Mouse (Mus musculus) thymus, adult 2 months (tissue): ENCODE measurements around the gene Dld.

Experiments
- CTCF ChIP-seq: fragments of 200-500 bp; IDR thresholded peaks from 2 replicates; pipeline ENCODE4 v1.5.1; 2012; ENCODE audit warnings: mild to moderate bottlenecking, control low read depth, low read length, moderate library complexity, borderline replicate concordance; ENCODE audit not compliant: control insufficient read depth, poor library complexity, insufficient read depth; ENCODE audit errors: extremely low read depth
- POLR2A ChIP-seq: fragments of 200-500 bp; IDR thresholded peaks from 2 replicates; pipeline ENCODE4 v1.6.1; 2012; ENCODE audit warnings: mild to moderate bottlenecking, low read length, control low read depth, moderate library complexity; ENCODE audit not compliant: control insufficient read depth, poor library complexity, insufficient read depth; ENCODE audit errors: extremely low read depth

DNA sequence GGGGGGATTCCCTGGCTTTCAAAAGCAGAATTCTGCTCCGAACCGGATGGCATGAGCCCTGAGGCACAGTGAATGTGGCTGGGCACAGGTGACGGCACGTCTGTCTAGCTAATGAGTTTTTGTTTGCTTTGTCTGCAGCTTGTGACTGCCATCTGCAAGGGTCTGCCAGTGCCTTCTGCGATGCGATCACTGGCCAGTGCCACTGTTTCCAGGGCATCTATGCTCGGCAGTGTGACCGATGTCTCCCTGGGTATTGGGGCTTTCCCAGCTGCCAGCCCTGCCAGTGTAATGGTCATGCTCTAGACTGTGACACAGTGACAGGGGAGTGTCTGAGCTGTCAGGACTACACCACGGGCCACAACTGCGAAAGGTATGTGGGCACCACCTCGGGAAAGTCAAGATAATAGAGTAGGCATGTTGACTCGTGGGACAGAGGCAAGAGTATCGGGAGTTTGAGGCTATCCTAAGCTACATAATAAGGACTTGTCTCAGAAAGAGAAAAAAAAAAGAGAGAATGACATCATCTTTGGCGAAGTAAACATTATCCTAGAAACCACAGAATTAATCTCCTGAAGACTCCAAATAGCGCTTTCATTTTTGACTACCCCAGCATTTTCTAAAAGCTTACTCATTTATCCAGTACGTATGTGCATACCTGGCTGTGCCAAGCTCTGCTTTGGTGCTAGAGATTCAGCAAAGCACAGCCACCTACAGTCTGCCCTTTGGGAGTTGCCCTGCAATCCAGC, 48.3 kb downstream of the Dld start:
- TF ChIP-seq CTCF: no peak
- no peak for TF ChIP-seq POLR2A
